Mouse (Mus musculus): ENCODE measurements around the gene Hoxa5. TPM values are rescaled to one million over a fixed set of nuclear protein-coding genes. Genes with fewer than 3 reads are reported as not detected.

Gene Hoxa5
- total RNA-seq, 1 experiment from 2014 or later: 3.9 TPM

GRCm38 (mm10) chr6:52167736-52168161 lies 36.6 kb downstream of the Hoxa5 start:
- ATAC-seq (replicated peaks; ENCODE audit: low read depth, poor library complexity, severe bottlenecking): no peak

GRCm38 (mm10) chr6:52167176-52167575 lies 37.2 kb downstream of the Hoxa5 start:
- no peak for ATAC-seq (replicated peaks; ENCODE audit: low read depth, poor library complexity, severe bottlenecking)

GRCm38 (mm10) chr6:52166431-52167077 lies 37.8 kb downstream of the Hoxa5 start:
- no peak for ATAC-seq (replicated peaks; ENCODE audit: low read depth, poor library complexity, severe bottlenecking)

GRCm38 (mm10) chr6:52165441-52166370 lies 38.7 kb downstream of the Hoxa5 start:
- no peak for ATAC-seq (replicated peaks; ENCODE audit: low read depth, poor library complexity, severe bottlenecking)

- no peak for ATAC-seq (replicated peaks; ENCODE audit: low read depth, poor library complexity, severe bottlenecking)
Measured at GRCm38 (mm10) chr6:52164626-52165440, 39.6 kb downstream of the Hoxa5 start, which contains the start of gene Hoxa2. Gene Hoxa2, minus strand, starts transcription at chr6:52164831.

- ATAC-seq (replicated peaks; ENCODE audit: low read depth, poor library complexity, severe bottlenecking): no peak
Measured at GRCm38 (mm10) chr6:52164051-52164625, 40.2 kb downstream of the Hoxa5 start.

- no peak for ATAC-seq (replicated peaks; ENCODE audit: low read depth, poor library complexity, severe bottlenecking)
Measured at GRCm38 (mm10) chr6:52163366-52164031, 40.9 kb downstream of the Hoxa5 start.

- no peak for ATAC-seq (replicated peaks; ENCODE audit: low read depth, poor library complexity, severe bottlenecking)
Measured at GRCm38 (mm10) chr6:52162611-52163365, 41.6 kb downstream of the Hoxa5 start.

GRCm38 (mm10) chr6:52162093-52162380 lies 42.4 kb downstream of the Hoxa5 start:
- no peak for ATAC-seq (replicated peaks; ENCODE audit: low read depth, poor library complexity, severe bottlenecking)

GRCm38 (mm10) chr6:52161336-52162092 lies 42.9 kb downstream of the Hoxa5 start:
- ATAC-seq (replicated peaks; ENCODE audit: low read depth, poor library complexity, severe bottlenecking): no peak

GRCm38 (mm10) chr6:52160511-52161335 lies 43.7 kb downstream of the Hoxa5 start:
- ATAC-seq (replicated peaks; ENCODE audit: low read depth, poor library complexity, severe bottlenecking): no peak

GRCm38 (mm10) chr6:52159979-52160378 lies 44.4 kb downstream of the Hoxa5 start:
- 0 out of 2 replicates have a peak, but pooled peaks have one; percentile 24 for ATAC-seq (replicated peaks; ENCODE audit: low read depth, poor library complexity, severe bottlenecking)

- ATAC-seq (replicated peaks; ENCODE audit: low read depth, poor library complexity, severe bottlenecking): no peak
Measured at GRCm38 (mm10) chr6:52159164-52159761, 45.1 kb downstream of the Hoxa5 start.

GRCm38 (mm10) chr6:52158276-52159051 lies 45.9 kb downstream of the Hoxa5 start, which contains the start of gene Hoxa1:
Gene Hoxa1, minus strand, starts transcription at chr6:52158317.
- peak; percentile 84 for ATAC-seq (replicated peaks; ENCODE audit: low read depth, poor library complexity, severe bottlenecking)

GRCm38 (mm10) chr6:52157466-52158275 lies 46.7 kb downstream of the Hoxa5 start:
- no peak for ATAC-seq (replicated peaks; ENCODE audit: low read depth, poor library complexity, severe bottlenecking)
